Mouse (Mus musculus) kidney, embryonic 14.5 days (tissue): ENCODE results near the gene Bst1. TPM values are rescaled to one million over a fixed set of nuclear protein-coding genes. Genes with fewer than 3 reads are reported as not detected.

Experiments
- ATAC-seq: fragments of 200-750 bp; cut with Nextera tagmentation; 2 replicates; pipeline ENCODE4 v1.8.0; 2017; ENCODE audit warnings: moderate number of reproducible peaks, mild to moderate bottlenecking, moderate TSS enrichment, moderate library complexity; ENCODE audit not compliant: low FRiP score, low TSS enrichment
- H3K27ac ChIP-seq: fragments of 300-500 bp; sonication (generic); 2 replicates; pipeline ENCODE4 v1.5.1; 2014; ENCODE audit warnings: low read depth, mild to moderate bottlenecking, low read length, moderate library complexity, mixed read lengths
- H3K27me3 ChIP-seq: fragments of 300-500 bp; sonication (generic); 2 replicates; pipeline ENCODE4 v1.6.1; 2014; ENCODE audit warnings: mild to moderate bottlenecking, low read length; ENCODE audit not compliant: control insufficient read depth, insufficient read depth
- H3K36me3 ChIP-seq: fragments of 300-500 bp; sonication (generic); 2 replicates; pipeline ENCODE4 v1.6.1; 2014; ENCODE audit warnings: low read length, mixed read lengths; ENCODE audit not compliant: control insufficient read depth, insufficient read depth
- H3K4me1 ChIP-seq: fragments of 300-500 bp; sonication (generic); 2 replicates; pipeline ENCODE4 v1.6.1; 2014; ENCODE audit warnings: low read length, mixed read lengths; ENCODE audit not compliant: control insufficient read depth, insufficient read depth
- H3K4me2 ChIP-seq: fragments of 300-500 bp; sonication (generic); replicated peaks from 2 replicates; pipeline ENCODE4 v1.6.1; 2014; ENCODE audit warnings: low read depth, mild to moderate bottlenecking, low read length
- H3K4me3 ChIP-seq: fragments of 300-500 bp; sonication (generic); 2 replicates; pipeline ENCODE4 v1.5.1; 2014; ENCODE audit warnings: mild to moderate bottlenecking, low read length
- H3K9ac ChIP-seq: fragments of 300-500 bp; sonication (generic); 2 replicates; pipeline ENCODE4 v1.6.1; 2014; ENCODE audit warnings: low read depth, mild to moderate bottlenecking, low read length, moderate library complexity
- H3K9me3 ChIP-seq: fragments of 300-500 bp; sonication (generic); 2 replicates; pipeline ENCODE4 v1.6.1; 2016; ENCODE audit warnings: low read length; ENCODE audit not compliant: control insufficient read depth
- WGBS: fragments of 180-500 bp; shearing (Covaris S2); extraction: QIAGEN DNeasy Blood & Tissue Kit; methylation state at CpG from one replicate; pipeline ENCODE4 v1.1.7; 2014; 5-methylcytosine and 5-hydroxymethylcytosine counted together
- polyA plus RNA-seq: library from polyadenylated mRNA; unstranded; fragments of >200 nt; fragmentation: Nextera tagmentation; extraction: Ambion mirVana; gene quantifications from 2 replicates; pipeline ENCODE4 v1.2.1, GENCODE M21; 2014

Gene Bst1
- polyA plus RNA-seq, 1 experiment from 2014 or later: 0.38 TPM

DNA sequence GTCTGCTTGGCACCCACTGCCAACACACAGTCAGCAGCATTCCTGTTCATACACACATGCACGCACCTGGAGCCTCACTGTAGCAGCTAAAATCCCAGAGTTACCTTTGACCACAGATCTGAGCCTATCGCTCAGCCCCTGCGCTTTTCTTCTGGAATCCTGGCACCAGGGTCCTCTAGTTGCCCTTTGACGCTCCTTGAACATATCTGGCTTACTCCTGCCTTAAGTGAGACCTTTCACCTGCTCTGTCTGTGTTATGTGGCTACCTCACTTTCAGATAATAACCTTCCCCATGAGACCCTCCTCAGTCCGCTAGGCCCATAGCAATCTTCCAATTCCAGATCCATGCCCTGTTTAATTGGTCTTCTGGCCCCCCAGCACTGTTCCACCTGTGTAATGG lies 41.4 kb downstream of the Bst1 start:
- no peak overlapping the region for H3K27ac ChIP-seq
- no peaks in the 10 kb centered on the region; the same call in 1 of the 2 replicates for H3K9me3 ChIP-seq
- ATAC-seq: no peak
- H3K4me2 ChIP-seq: no peak overlapping the region
- H3K36me3 ChIP-seq: no peaks in the 10 kb centered on the region
- no peaks in the 10 kb centered on the region for H3K4me1 ChIP-seq
- WGBS: 94% methylated on average over 5 of the region's 5 CpGs
- no peak overlapping the region for H3K9ac ChIP-seq
- H3K4me3 ChIP-seq: no peak overlapping the region
- no peaks in the 10 kb centered on the region for H3K27me3 ChIP-seq

DNA sequence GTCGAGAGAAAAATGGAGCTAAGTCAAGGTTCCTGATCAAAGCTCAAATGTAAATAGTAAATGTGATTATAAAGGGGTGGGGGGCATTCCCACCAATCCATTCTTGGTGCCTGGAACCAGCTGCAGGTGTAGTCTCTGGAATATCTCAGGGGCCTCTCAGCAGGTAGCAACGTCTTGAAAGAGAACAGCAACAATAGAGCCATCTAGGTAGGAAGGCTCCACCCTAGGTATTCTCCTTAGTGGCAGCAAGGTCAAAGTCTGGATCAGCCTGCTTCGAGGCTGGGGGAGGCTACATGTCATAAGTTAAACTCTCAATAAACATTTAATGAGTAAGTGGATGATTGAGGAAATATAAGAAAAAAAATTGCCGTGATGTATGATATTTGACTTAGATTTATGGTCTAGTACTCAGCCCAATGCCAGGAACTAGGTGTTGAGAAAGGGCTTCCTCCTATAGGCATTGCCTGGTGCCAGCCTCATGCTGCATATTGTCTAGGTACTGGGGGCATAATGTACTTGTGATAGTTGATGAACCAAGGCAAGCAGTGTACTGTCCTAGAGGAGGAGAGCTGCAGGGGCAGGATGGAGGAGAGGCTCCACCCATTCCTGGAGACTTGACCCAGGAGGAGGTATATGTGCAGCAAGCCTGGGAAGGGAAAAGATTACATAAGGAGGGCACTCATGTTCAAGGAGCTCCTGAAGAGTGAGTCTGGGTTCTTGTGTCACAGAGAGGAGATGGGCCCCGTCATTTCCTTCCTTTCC lies 42.2 kb downstream of the Bst1 start:
- Histone ChIP-seq H3K27me3 (no peaks in the 10 kb centered on the region), H3K27ac (no peak overlapping the region), H3K9me3 (no peaks in the 10 kb centered on the region; the same call in 1 of the 2 replicates), H3K9ac (no peak overlapping the region), H3K4me1 (no peaks in the 10 kb centered on the region), H3K36me3 (no peaks in the 10 kb centered on the region), H3K4me3 (no peak overlapping the region), H3K4me2 (no peak overlapping the region)
- WGBS: 74% methylated on average over 5 of the region's 5 CpGs
- ATAC-seq: no peak

DNA sequence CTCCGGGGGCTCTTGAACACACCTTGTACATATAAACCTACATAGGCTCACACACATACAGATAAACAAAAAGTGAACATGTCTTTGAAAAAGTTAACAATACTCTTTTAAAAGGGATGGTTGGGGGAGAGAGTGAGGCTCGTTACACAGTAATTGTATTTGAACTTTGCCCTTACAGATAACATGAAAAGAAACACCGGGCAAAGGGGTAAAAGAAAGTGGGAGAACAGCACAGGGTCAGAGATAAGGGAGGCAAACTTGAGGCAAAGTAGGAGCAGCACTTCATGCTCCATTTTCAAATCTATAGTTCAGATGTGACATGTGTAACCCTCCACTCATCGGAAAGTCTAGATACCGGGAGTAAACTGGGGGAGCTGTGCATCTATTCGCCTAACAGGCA lies 45.0 kb downstream of the Bst1 start:
- Histone ChIP-seq H3K27me3 (no peaks in the 10 kb centered on the region), H3K9ac (no peak overlapping the region), H3K36me3 (no peaks in the 10 kb centered on the region), H3K27ac (no peak overlapping the region), H3K4me2 (no peak overlapping the region), H3K4me1 (0 out of 2 replicates have a peak, but pooled peaks cover 3% of the 10 kb centered on the region), H3K9me3 (no peaks in the 10 kb centered on the region), H3K4me3 (no peak overlapping the region)
- WGBS: 69% methylated on average over 6 of the region's 6 CpGs
- ATAC-seq: no peak

DNA sequence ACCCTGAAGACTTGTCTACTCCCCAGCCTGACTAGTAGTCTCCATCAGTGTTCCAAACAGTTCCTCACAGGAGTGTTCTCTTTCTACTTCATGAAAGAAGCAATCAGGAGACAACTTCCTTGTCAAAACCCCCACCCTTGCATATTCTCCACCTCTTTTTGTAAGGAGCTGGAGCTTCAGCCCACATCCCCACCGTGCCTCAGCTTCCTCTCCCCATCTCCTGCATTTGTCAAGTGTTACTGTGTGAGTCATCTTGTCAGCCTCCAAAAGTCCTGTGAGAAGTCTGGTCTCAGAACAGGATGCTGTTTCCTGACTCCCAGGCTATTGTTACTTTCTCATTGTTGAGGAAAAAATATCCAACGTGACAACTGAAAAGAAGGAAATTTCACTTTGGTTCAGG lies 46.6 kb downstream of the Bst1 start:
- H3K36me3 ChIP-seq: no peaks in the 10 kb centered on the region
- ATAC-seq: no peak
- no peaks in the 10 kb centered on the region for H3K9me3 ChIP-seq
- WGBS: 61% methylated on average over 2 of the region's 2 CpGs
- no peak overlapping the region for H3K4me2 ChIP-seq
- H3K9ac ChIP-seq: no peak overlapping the region
- H3K27me3 ChIP-seq: no peaks in the 10 kb centered on the region
- H3K4me3 ChIP-seq: no peak overlapping the region
- H3K27ac ChIP-seq: no peak overlapping the region
- 0 out of 2 replicates have a peak, but pooled peaks cover 9% of the 10 kb centered on the region for H3K4me1 ChIP-seq

DNA sequence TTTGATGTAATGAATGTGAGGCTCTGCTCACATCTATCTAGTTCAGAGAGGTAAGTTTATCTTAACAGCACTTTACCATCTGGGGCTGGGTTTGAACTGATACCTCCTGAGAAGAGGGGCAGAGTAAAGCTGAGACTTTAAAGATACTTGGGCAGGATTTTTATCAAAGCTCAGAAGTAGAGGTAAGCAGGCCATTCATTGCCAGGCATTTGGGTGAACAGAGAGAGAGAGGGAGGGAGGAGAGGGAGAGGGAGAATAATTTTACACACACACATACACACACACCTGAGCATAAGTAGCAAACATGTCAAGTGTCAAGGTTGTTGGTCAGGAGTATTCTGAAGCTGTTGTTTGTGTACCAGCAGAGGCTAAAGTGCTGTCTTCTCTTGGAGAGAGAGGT lies 49.6 kb downstream of the Bst1 start, which contains the start of gene Cd38:
Gene Cd38, plus strand, starts transcription at position 301 of the 400 bp plus-strand sequence.
- peak within 1 kb of the TSS; percentile 72 for H3K4me2 ChIP-seq
- H3K4me1 ChIP-seq: 0 out of 2 replicates have a peak, but pooled peaks cover 9% of the 10 kb centered on the region
- ATAC-seq: no peak
- peak within 1 kb of the TSS; percentile 64 for H3K9ac ChIP-seq
- no peaks in the 10 kb centered on the region for H3K27me3 ChIP-seq
- H3K9me3 ChIP-seq: no peaks in the 10 kb centered on the region
- no peaks in the 10 kb centered on the region for H3K36me3 ChIP-seq
- H3K4me3 ChIP-seq: peak within 1 kb of the TSS; percentile 44
- peak within 1 kb of the TSS; percentile 39; the same call in 1 of the 2 replicates for H3K27ac ChIP-seq

DNA sequence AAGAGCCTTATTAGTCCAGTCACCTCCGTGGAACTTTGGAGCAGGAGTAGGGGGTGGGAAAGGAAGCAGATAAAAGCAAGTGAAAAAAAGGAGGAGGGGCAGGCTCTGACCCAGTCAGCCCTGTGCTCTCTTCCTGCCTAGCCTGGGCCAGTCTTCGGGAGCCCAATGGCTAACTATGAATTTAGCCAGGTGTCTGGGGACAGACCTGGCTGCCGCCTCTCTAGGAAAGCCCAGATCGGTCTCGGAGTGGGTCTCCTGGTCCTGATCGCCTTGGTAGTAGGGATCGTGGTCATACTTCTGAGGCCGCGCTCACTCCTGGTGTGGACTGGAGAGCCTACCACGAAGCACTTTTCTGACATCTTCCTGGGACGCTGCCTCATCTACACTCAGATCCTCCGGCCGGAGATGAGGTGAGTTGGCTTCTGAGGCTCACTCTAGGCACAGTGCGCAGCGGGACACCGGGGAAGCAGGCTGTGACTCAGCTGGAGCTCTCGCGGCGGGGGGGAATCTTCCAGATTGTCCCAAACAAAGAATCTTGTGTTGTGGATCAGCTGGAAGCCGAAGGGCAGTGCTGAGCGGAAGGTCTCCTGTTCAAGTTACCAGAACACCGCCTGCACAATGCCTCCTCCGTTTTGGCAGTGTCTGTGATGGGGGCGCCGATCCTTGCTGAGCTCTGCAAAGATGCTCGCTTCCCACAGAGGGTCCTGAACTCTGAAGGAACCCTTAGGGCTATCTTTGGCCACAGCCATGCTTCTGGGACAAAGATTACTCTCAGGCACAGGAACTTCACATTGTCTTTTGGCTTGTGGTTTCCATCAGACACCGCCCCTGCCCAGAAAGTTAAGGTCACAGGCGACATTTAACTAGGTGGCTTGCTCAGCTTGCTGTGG lies 50.3 kb downstream of the Bst1 start:
- H3K27ac ChIP-seq: peak overlapping the region; percentile 39; the same call in 1 of the 2 replicates
- peak overlapping the region; percentile 64 for H3K9ac ChIP-seq
- H3K27me3 ChIP-seq: no peaks in the 10 kb centered on the region
- H3K36me3 ChIP-seq: no peaks in the 10 kb centered on the region
- H3K4me2 ChIP-seq: peak overlapping the region; percentile 72
- H3K4me3 ChIP-seq: peak overlapping the region; percentile 44
- 3% methylated on average over 28 of the region's 28 CpGs for WGBS
- peak; percentile 65 for ATAC-seq
- H3K9me3 ChIP-seq: no peaks in the 10 kb centered on the region
- 0 out of 2 replicates have a peak, but pooled peaks cover 9% of the 10 kb centered on the region for H3K4me1 ChIP-seq

DNA sequence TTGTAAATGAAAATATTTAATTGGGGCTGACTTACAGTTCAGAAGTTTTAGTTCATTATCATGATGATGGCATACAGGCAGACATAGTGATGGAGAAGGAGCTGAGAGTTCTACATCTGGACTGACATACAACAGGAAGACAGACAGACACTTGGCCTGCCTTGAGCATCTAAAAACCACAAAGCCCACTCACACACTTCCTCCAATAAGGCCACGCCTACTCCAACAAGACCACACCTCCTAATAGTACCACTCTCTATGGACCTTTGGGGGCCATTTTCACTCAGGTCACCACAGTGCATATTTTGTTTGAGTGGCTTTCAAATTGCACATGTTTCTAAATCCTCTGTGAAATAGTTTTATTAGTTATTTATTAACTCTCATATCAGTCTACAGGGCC lies 53.2 kb downstream of the Bst1 start:
- H3K27ac ChIP-seq: no peak overlapping the region
- H3K9ac ChIP-seq: no peak overlapping the region
- H3K4me3 ChIP-seq: no peak overlapping the region
- no peak for ATAC-seq
- H3K9me3 ChIP-seq: no peaks in the 10 kb centered on the region; the same call in 1 of the 2 replicates
- H3K36me3 ChIP-seq: no peaks in the 10 kb centered on the region
- WGBS: 70% methylated on average over 1 of the region's 1 CpGs
- H3K4me1 ChIP-seq: 0 out of 2 replicates have a peak, but pooled peaks cover 9% of the 10 kb centered on the region
- H3K4me2 ChIP-seq: no peak overlapping the region
- no peaks in the 10 kb centered on the region for H3K27me3 ChIP-seq

DNA sequence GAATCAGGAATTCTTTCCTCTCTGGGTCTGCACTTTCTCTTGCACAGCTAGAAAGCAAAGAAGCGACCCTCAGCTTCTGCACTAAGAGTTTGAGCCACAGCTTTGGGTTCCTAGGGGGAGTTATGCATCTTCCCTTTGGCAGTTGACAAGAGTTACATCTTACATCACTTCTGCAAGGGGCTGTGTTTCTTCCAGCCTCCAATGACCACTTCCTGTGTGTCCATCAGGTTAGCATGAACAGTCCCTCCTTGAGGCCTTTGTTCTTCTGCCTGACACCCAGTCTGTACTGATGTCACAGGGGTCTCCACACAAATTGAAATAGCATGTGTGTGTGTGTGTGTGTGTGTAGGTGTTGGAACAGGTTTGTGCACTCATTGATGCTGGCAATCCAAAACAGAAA lies 54.0 kb downstream of the Bst1 start:
- Histone ChIP-seq H3K4me1 (0 out of 2 replicates have a peak, but pooled peaks cover 9% of the 10 kb centered on the region), H3K9ac (no peak overlapping the region), H3K27ac (no peak overlapping the region), H3K4me2 (no peak overlapping the region), H3K36me3 (no peaks in the 10 kb centered on the region), H3K9me3 (no peaks in the 10 kb centered on the region; the same call in 1 of the 2 replicates), H3K4me3 (no peak overlapping the region), H3K27me3 (no peaks in the 10 kb centered on the region)
- ATAC-seq: no peak
- 78% methylated on average over 1 of the region's 1 CpGs for WGBS
